Mouse (Mus musculus): ENCODE measurements around the gene Ippk. TPM values are rescaled to one million over a fixed set of nuclear protein-coding genes. Genes with fewer than 3 reads are reported as not detected.

Ippk gene
- total RNA-seq, 2 experiments from 2014 or later, result 17.7 to 18.0 TPM

DNA sequence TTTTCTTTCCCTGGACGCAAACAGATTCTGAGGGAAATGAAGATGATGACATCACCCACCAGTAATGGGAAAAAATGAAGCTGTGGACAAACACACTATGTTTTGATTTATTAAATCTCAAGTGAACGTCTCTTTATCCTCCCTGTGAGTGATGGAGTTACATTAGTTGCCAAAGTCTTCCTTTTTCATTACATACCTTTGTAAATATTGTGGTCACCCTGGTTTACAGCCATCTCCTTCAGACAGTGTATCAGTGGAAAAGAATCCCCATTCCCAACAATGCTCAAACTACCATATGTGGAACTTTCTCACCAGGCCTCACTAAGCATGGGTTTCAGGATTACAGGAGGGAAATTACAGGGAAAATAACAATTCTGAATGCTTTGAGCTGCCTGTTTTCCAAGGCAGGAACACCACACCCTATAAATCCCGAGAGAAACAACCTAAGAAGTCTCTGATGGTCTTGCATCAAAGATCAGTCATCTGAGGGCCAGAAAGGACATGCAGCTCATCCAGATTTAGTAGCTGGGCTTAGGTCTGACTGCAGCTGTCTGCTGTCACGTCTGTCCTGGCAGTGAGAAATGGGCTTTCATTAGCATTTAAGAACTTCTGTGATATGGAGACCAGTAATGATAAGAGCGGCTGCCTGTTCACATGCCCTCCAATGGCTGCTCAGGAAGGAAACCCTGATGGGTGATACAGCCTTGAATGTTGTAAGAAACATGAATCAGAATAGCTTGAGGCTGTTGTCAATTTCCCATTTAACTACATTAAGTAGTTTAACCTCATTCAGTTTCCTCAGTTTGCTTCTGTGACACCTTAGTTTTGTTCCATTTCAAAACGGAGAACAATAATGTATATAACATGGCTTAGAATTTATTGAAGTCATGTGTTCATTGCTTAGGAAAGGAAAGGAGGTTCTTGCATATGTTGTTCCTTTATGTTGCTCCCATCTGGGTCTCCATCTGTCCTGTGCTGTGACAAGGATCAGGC, 71.6 kb downstream of the Ippk start, which contains the start of gene Tes3-ps:
Tes3-ps (plus strand) TSS at position 943 of the 993 bp plus-strand sequence.
- intact Hi-C loops (cut with DNase I), result no loop called here
- Histone ChIP-seq H3K4me3 (no peak within 1 kb of the TSS), H3K27ac (no peak within 1 kb of the TSS)
- TF ChIP-seq CTCF (IDR thresholded peaks at IDR 0.05), result no peak
- DNase-seq (ENCODE audit: extremely low spot score in 1 of 2, low spot score in 2 of 2), result no peak

DNA sequence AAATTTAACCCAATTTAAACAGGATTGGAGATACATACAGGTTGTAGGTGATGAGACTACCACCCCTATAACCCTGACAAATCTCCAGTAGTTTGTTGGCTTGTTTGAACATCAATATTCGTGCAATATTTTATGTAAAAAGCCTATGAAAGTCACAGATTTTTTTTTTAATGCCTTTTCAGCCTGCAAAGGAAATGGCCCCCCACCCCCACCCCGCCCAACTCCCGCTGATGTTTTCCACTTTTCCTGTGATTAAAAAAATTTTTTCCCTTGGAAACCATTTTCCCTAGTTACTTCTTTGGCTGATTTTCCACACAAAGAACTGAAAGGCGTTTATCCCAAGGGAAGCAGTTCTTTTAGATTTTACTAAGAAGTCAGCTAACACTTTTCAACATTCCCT, 83.5 kb downstream of the Ippk start, which contains the start of gene Ecm2:
Ecm2 (plus strand) TSS at position 301 of the 400 bp plus-strand sequence.
- no peak for DNase-seq (ENCODE audit: extremely low spot score in 1 of 2, low spot score in 2 of 2)
- H3K27ac ChIP-seq, result peak within 1 kb of the TSS; percentile 68; the same call in 1 of the 2 replicates
- intact Hi-C loops (cut with DNase I), result no loop called here
- TF ChIP-seq CTCF (IDR thresholded peaks at IDR 0.05), result no peak
- peak within 1 kb of the TSS; percentile 31; the same call in 1 of the 2 replicates for H3K4me3 ChIP-seq

GRCm38 (mm10) chr13:49505776-49506175, 84.7 kb downstream of the Ippk start:
- Histone ChIP-seq H3K4me3 (no peak overlapping the region; the same call in 1 of the 2 replicates), H3K27ac (peak overlapping the region; percentile 13; the same call in 1 of the 2 replicates)
- no peak for TF ChIP-seq CTCF (IDR thresholded peaks at IDR 0.05)
- intact Hi-C loops (cut with DNase I), result no loop called here
- DNase-seq (ENCODE audit: extremely low spot score in 1 of 2, low spot score in 2 of 2), result no peak

- TF ChIP-seq CTCF (IDR thresholded peaks at IDR 0.05), result no peak
- DNase-seq (ENCODE audit: extremely low spot score in 1 of 2, low spot score in 2 of 2), result no peak
- no peak overlapping the region for H3K4me3 ChIP-seq
- peak overlapping the region; percentile 20; the same call in 1 of the 2 replicates for H3K27ac ChIP-seq
- intact Hi-C loops (cut with DNase I), result no loop called here
Observed at GRCm38 (mm10) chr13:49507176-49507575, 86.1 kb downstream of the Ippk start.

Other genes with a start within 250 kb of the Ippk start
- 10 to 100 TPM; 17.8 to 19.7 TPM for gene Ninj1, start 233.8 kb upstream of the Ippk start, total RNA-seq (2021)
- gene Card19, start 205.2 kb upstream of the Ippk start, total RNA-seq (2021), result 10 to 100 TPM; 10.8 to 11.4 TPM
- 1 to 10 TPM; 1.8 to 2.2 TPM for gene Susd3, start 172.5 kb upstream of the Ippk start, total RNA-seq (2021)
- 1 to 10 TPM; 6.7 to 7.1 TPM for gene Fgd3, start 100.9 kb upstream of the Ippk start, total RNA-seq (2021)
- gene Bicd2, start 79.7 kb upstream of the Ippk start, total RNA-seq (2021), result 10 to 100 TPM; 53.9 to 54.6 TPM
- 1 to 10 TPM; 1.5 to 2.1 TPM for gene Tes3-ps, start 72.1 kb downstream of the Ippk start, total RNA-seq (2021)
- 1 to 10 TPM; 2.2 to 2.4 TPM for gene Ecm2, start 83.6 kb downstream of the Ippk start, total RNA-seq (2021)
- gene Aspn, start 123.2 kb downstream of the Ippk start, total RNA-seq (2021), result 1 to 10 TPM in 1 of 2 experiments, under 1 TPM in 1; 0.81 to 1.3 TPM
- 1 to 10 TPM; 1.6 to 2.7 TPM for gene Omd, start 161.2 kb downstream of the Ippk start, total RNA-seq (2021)
- 1 to 10 TPM; 5.3 to 8.6 TPM for gene Ogn, start 186.8 kb downstream of the Ippk start, total RNA-seq (2021)
- gene Cenpp, start 231.5 kb downstream of the Ippk start, total RNA-seq (2021), result 1 to 10 TPM in 1 of 2 experiments, under 1 TPM in 1; 0.51 to 1.5 TPM
- gene Nol8, start 231.8 kb downstream of the Ippk start, total RNA-seq (2021), result 10 to 100 TPM; 27.0 to 28.1 TPM